Mouse (Mus musculus): Measurements from ENCODE around the gene Nr1i2. TPM values are rescaled to one million over a fixed set of nuclear protein-coding genes. Genes with fewer than 3 reads are reported as not detected.
A peak's percentile ranks its signal among the peaks of the same experiment; 100 is the strongest.

The Nr1i2 gene
- polyA plus RNA-seq, 1 experiment from 2014 or later: not detected

DNA sequence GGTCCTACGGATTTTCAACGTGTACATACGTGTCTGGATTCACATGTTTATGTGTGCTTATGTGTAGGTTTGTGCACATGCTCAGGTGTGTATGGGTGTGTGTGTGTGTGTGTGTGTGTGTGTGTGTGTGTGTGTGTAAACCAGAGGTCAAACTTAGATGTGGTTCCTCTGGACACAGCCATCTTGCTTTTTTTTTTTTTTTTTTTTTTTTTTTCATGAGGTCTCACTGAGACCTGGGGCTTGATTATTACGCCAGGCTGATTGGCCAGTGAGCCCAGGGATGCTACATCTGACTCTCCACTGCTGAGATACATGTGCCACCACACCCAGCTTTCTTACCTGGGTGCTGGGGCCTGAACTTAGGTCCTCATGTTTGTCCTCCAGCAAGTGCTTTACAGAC lies 24.5 kb upstream of the Nr1i2 start:
- Histone ChIP-seq H3K36me3 (ENCODE audit: control insufficient read depth, insufficient read depth, low read length) (no peaks in the 10 kb centered on the region), H3K4me3 (ENCODE audit: low read depth, low read length) (no peak overlapping the region), H3K27me3 (ENCODE audit: control insufficient read depth, insufficient read depth, low read length) (no peaks in the 10 kb centered on the region), H3K27ac (ENCODE audit: low read depth, low read length) (no peak overlapping the region), H3K4me1 (replicated peaks; ENCODE audit: control insufficient read depth, insufficient read depth, low read length) (no peaks in the 10 kb centered on the region), H3K4me2 (ENCODE audit: low read depth, low read length, severe bottlenecking) (no peak overlapping the region), H3K9me3 (ENCODE audit: control insufficient read depth, low read length) (no peaks in the 10 kb centered on the region), H3K9ac (ENCODE audit: low read length) (no peak overlapping the region)
- WGBS: 98% methylated on average over 4 of the region's 4 CpGs
- ATAC-seq (replicated peaks; ENCODE audit: low FRiP score) (no peak), DNase-seq (ENCODE audit: low spot score) (no peak)

DNA sequence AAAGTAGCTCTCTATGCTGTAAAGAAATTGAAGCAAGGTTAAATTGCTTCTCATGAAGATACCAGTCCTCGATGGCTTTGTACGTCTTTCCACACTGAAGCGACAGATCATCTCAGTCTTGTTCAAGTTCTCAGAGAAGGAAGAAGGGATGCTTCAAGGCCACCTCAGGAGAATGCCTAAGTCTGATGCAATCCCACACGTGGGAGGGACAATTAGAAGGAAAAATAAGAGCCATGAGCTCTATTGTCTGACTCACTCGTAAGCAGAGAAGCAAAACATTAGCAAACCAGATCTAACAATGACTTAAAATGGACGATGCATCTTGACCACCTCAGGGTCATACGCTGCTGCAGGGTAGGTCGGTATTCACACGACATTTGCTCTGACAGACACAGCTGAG lies 23.9 kb upstream of the Nr1i2 start:
- no peak overlapping the region for H3K27ac ChIP-seq (ENCODE audit: low read depth, low read length)
- H3K36me3 ChIP-seq (ENCODE audit: control insufficient read depth, insufficient read depth, low read length): no peaks in the 10 kb centered on the region
- no peaks in the 10 kb centered on the region for H3K9me3 ChIP-seq (ENCODE audit: control insufficient read depth, low read length)
- DNase-seq (ENCODE audit: low spot score) (no peak), ATAC-seq (replicated peaks; ENCODE audit: low FRiP score) (no peak)
- H3K27me3 ChIP-seq (ENCODE audit: control insufficient read depth, insufficient read depth, low read length): no peaks in the 10 kb centered on the region
- H3K4me2 ChIP-seq (ENCODE audit: low read depth, low read length, severe bottlenecking): no peak overlapping the region
- 79% methylated on average over 9 of the region's 9 CpGs for WGBS
- H3K4me3 ChIP-seq (ENCODE audit: low read depth, low read length): no peak overlapping the region
- no peak overlapping the region for H3K9ac ChIP-seq (ENCODE audit: low read length)
- H3K4me1 ChIP-seq (replicated peaks; ENCODE audit: control insufficient read depth, insufficient read depth, low read length): no peaks in the 10 kb centered on the region

DNA sequence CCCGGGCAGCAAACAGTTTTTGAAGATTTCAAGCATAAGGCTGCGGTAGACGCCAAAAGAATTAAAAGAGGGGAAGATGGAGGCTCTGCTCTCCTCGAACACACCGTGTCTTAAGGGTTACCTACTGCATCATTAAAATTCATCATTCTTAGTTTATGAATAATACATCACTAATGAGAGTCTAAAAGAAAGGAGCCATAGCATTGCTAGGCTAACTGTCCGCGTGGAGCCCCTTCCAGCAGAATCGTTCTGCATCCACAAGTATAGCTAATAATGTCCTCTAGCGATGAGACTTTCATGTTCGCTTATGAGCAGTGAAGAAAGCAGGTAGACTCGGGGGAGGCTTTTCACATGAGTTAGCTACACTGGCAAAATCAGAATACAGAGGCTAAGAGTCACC lies 13.6 kb upstream of the Nr1i2 start:
- Histone ChIP-seq H3K27ac (ENCODE audit: low read depth, low read length) (no peak overlapping the region), H3K36me3 (ENCODE audit: control insufficient read depth, insufficient read depth, low read length) (no peaks in the 10 kb centered on the region), H3K9ac (ENCODE audit: low read length) (no peak overlapping the region), H3K27me3 (ENCODE audit: control insufficient read depth, insufficient read depth, low read length) (no peaks in the 10 kb centered on the region), H3K4me1 (replicated peaks; ENCODE audit: control insufficient read depth, insufficient read depth, low read length) (no peaks in the 10 kb centered on the region; the same call in 1 of the 2 replicates), H3K4me2 (ENCODE audit: low read depth, low read length, severe bottlenecking) (no peak overlapping the region), H3K4me3 (ENCODE audit: low read depth, low read length) (no peak overlapping the region), H3K9me3 (ENCODE audit: control insufficient read depth, low read length) (no peaks in the 10 kb centered on the region)
- no peak for DNase-seq (ENCODE audit: low spot score)
- WGBS: 85% methylated on average over 11 of the region's 11 CpGs
- no peak for ATAC-seq (replicated peaks; ENCODE audit: low FRiP score)

DNA sequence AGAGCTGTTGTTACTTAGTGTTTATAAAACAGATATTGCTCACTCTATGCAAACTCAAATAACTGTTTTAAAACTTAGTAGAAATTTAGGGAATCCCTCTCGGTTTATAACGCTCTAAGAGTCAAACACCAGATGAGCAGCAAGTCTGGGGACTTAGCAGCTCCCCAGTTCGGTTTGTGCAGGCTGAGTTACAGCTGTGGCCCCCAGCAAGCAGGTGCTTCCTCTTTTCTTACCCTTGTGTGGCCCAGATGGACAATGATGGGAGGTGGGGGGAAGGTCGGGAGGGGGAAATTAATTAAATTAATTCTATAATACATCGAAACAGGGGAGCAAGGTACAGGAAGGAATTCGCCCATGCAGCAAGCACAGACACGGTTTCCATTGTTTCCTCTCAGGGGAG lies 13.0 kb upstream of the Nr1i2 start:
- Histone ChIP-seq H3K27ac (ENCODE audit: low read depth, low read length) (no peak overlapping the region), H3K9ac (ENCODE audit: low read length) (no peak overlapping the region), H3K4me2 (ENCODE audit: low read depth, low read length, severe bottlenecking) (no peak overlapping the region), H3K4me3 (ENCODE audit: low read depth, low read length) (no peak overlapping the region), H3K36me3 (ENCODE audit: control insufficient read depth, insufficient read depth, low read length) (no peaks in the 10 kb centered on the region), H3K27me3 (ENCODE audit: control insufficient read depth, insufficient read depth, low read length) (no peaks in the 10 kb centered on the region), H3K4me1 (replicated peaks; ENCODE audit: control insufficient read depth, insufficient read depth, low read length) (no peaks in the 10 kb centered on the region; the same call in 1 of the 2 replicates), H3K9me3 (ENCODE audit: control insufficient read depth, low read length) (no peaks in the 10 kb centered on the region)
- ATAC-seq (replicated peaks; ENCODE audit: low FRiP score) (no peak), DNase-seq (ENCODE audit: low spot score) (no peak)
- WGBS: 52% methylated on average over 7 of the region's 7 CpGs

DNA sequence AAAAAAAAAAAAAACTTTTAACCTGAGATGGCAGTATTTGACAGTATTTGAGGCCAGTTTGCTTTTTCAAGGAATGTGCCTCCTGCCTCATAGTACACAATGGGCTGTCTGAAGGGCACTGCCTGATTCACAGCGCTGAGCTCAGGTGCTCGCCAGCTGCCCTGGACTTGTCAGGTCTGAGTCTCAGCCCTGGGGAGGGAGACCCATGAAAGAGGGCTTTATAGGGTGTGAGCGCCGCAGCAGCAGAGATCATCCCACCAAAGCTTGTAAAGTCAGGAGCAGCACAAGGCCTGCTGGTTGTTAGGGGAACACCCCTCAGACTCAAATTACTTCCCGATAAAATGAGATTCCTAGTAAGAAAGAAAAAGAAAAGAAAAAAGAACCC lies 12.6 kb upstream of the Nr1i2 start:
- H3K27ac ChIP-seq (ENCODE audit: low read depth, low read length): no peak overlapping the region
- no peaks in the 10 kb centered on the region for H3K9me3 ChIP-seq (ENCODE audit: control insufficient read depth, low read length)
- H3K9ac ChIP-seq (ENCODE audit: low read length): no peak overlapping the region; the same call in 1 of the 2 replicates
- H3K4me2 ChIP-seq (ENCODE audit: low read depth, low read length, severe bottlenecking): no peak overlapping the region
- no peaks in the 10 kb centered on the region for H3K27me3 ChIP-seq (ENCODE audit: control insufficient read depth, insufficient read depth, low read length)
- H3K4me1 ChIP-seq (replicated peaks; ENCODE audit: control insufficient read depth, insufficient read depth, low read length): no peaks in the 10 kb centered on the region; the same call in 1 of the 2 replicates
- no peaks in the 10 kb centered on the region for H3K36me3 ChIP-seq (ENCODE audit: control insufficient read depth, insufficient read depth, low read length)
- no peak overlapping the region for H3K4me3 ChIP-seq (ENCODE audit: low read depth, low read length)
- WGBS: 34% methylated on average over 5 of the region's 5 CpGs
- DNase-seq (ENCODE audit: low spot score) (no peak), ATAC-seq (replicated peaks; ENCODE audit: low FRiP score) (no peak)

DNA sequence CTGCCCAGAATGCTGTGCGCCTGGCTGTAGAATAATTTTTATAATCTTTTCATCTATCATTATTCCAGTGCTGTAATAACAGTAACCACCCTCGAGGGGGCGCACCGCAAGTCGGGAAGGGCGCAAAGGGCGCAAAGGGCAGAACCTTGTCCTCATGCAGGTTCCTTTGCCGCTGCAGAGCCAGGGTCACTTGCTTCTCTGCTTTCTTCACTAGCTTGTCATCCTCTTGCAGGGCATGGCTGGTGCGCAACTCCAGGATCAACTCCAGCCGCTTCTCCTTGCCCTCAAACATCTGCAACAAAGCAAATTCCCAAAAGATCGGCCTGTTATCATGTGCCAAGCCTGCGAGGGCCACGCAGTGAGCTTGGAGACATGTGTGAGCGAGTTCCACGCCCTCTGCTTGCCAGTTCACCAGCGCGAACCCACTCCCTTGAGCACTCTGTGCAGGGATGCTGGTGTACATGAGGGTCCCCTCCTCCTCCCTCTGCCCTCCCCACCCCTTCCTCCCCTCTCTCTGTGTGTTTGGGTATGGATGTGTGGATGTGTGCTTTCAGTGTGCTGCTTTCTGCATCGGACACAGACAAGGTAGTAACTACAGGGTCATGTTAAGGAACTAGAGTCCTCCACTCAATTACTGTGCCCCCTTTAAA lies 12.1 kb upstream of the Nr1i2 start:
- no peak overlapping the region for H3K4me3 ChIP-seq (ENCODE audit: low read depth, low read length)
- no peaks in the 10 kb centered on the region for H3K36me3 ChIP-seq (ENCODE audit: control insufficient read depth, insufficient read depth, low read length)
- H3K9ac ChIP-seq (ENCODE audit: low read length): no peak overlapping the region
- 45% methylated on average over 18 of the region's 18 CpGs for WGBS
- ATAC-seq (replicated peaks; ENCODE audit: low FRiP score): no peak
- no peak overlapping the region for H3K4me2 ChIP-seq (ENCODE audit: low read depth, low read length, severe bottlenecking)
- H3K4me1 ChIP-seq (replicated peaks; ENCODE audit: control insufficient read depth, insufficient read depth, low read length): no peaks in the 10 kb centered on the region; the same call in 1 of the 2 replicates
- no peak overlapping the region for H3K27ac ChIP-seq (ENCODE audit: low read depth, low read length)
- H3K27me3 ChIP-seq (ENCODE audit: control insufficient read depth, insufficient read depth, low read length): no peaks in the 10 kb centered on the region
- H3K9me3 ChIP-seq (ENCODE audit: control insufficient read depth, low read length): no peaks in the 10 kb centered on the region
- DNase-seq (ENCODE audit: low spot score): no peak

DNA sequence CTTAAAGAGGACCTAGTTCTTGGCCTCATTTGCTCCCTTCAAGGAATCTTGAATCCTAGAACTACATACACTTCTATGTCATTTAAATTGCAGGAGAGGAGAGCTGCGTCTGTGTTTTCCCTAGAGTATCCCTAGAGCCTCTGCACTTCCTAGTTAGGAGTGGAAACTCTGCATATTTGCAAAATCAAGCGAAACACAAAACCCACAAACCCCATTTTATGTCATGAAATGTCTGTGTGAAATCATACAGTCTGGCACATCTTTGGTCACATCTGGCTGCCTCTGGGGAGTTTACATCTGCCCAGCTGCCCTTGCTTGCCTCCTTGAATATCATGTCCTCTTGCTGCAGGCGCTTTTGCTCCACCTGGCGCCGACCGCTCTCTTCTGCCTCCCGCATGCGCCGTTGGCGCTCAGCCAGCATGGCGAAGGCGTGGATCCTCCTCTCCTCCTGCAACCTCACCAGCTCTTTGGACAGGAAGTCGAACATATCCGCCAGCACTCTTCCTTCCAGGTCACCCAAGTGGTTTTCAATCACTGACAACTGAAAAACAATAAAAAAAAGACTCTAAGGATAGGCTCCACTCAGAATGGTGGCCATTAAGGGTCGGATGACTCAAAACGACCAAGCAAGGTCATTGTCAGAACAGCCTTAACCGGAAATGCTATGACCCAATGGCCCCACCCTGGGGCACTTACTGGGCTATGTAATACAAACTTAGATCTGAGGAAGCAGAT lies 10.0 kb upstream of the Nr1i2 start:
- no peak overlapping the region for H3K4me3 ChIP-seq (ENCODE audit: low read depth, low read length)
- H3K9me3 ChIP-seq (ENCODE audit: control insufficient read depth, low read length): no peaks in the 10 kb centered on the region
- no peak overlapping the region for H3K27ac ChIP-seq (ENCODE audit: low read depth, low read length)
- WGBS: 80% methylated on average over 17 of the region's 17 CpGs
- no peak overlapping the region for H3K9ac ChIP-seq (ENCODE audit: low read length)
- no peak overlapping the region for H3K4me2 ChIP-seq (ENCODE audit: low read depth, low read length, severe bottlenecking)
- H3K27me3 ChIP-seq (ENCODE audit: control insufficient read depth, insufficient read depth, low read length): no peaks in the 10 kb centered on the region
- no peaks in the 10 kb centered on the region; the same call in 1 of the 2 replicates for H3K4me1 ChIP-seq (replicated peaks; ENCODE audit: control insufficient read depth, insufficient read depth, low read length)
- H3K36me3 ChIP-seq (ENCODE audit: control insufficient read depth, insufficient read depth, low read length): no peaks in the 10 kb centered on the region
- DNase-seq (ENCODE audit: low spot score) (no peak), ATAC-seq (replicated peaks; ENCODE audit: low FRiP score) (no peak)

DNA sequence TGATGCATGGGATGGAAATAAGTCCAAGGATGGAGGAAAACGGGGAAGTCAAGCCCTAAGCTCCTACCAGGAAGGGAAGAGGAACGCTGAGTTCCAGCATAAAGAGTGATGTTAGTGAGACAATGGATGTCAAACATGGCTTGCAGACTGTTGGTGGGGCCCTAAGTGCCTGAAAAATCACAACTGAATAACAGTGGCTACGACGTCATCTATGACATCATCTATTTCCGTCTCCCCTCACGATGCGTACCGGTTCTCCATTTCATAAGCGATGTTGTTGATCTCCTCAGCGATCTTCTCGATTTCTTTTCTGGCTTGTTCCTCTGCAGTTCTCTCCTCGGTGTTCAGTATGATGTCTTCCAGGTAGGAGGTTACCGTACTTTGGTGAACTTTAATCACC lies 7.7 kb upstream of the Nr1i2 start:
- Histone ChIP-seq H3K4me2 (ENCODE audit: low read depth, low read length, severe bottlenecking) (no peak overlapping the region), H3K27ac (ENCODE audit: low read depth, low read length) (no peak overlapping the region), H3K27me3 (ENCODE audit: control insufficient read depth, insufficient read depth, low read length) (no peaks in the 10 kb centered on the region), H3K36me3 (ENCODE audit: control insufficient read depth, insufficient read depth, low read length) (no peaks in the 10 kb centered on the region), H3K9me3 (ENCODE audit: control insufficient read depth, low read length) (no peaks in the 10 kb centered on the region), H3K4me3 (ENCODE audit: low read depth, low read length) (no peak overlapping the region), H3K4me1 (replicated peaks; ENCODE audit: control insufficient read depth, insufficient read depth, low read length) (no peaks in the 10 kb centered on the region; the same call in 1 of the 2 replicates), H3K9ac (ENCODE audit: low read length) (no peak overlapping the region)
- ATAC-seq (replicated peaks; ENCODE audit: low FRiP score) (no peak), DNase-seq (ENCODE audit: low spot score) (no peak)
- 89% methylated on average over 13 of the region's 13 CpGs for WGBS

DNA sequence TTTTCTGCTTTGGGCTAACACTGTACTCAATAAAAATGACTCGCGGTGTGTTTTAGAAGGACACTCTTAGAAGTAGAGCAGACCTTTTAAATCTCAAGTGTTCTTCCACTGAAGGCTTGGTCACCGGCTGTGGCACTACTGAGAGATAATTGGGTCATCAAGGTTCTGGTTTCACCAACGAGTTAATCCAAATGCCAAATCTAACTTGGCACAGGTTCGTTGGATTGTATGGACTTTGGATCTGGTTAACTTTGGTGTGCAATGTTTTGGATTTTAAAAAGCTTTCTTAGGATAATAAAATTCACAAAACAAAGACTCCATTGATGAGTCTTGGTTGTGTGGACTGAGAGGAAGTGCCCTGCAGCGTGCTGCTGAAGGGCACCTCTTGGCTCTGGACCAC lies 3.8 kb upstream of the Nr1i2 start:
- 89% methylated on average over 6 of the region's 6 CpGs for WGBS
- Histone ChIP-seq H3K4me3 (ENCODE audit: low read depth, low read length) (no peak overlapping the region), H3K9me3 (ENCODE audit: control insufficient read depth, low read length) (no peaks in the 10 kb centered on the region), H3K27me3 (ENCODE audit: control insufficient read depth, insufficient read depth, low read length) (no peaks in the 10 kb centered on the region), H3K9ac (ENCODE audit: low read length) (no peak overlapping the region), H3K36me3 (ENCODE audit: control insufficient read depth, insufficient read depth, low read length) (no peaks in the 10 kb centered on the region), H3K27ac (ENCODE audit: low read depth, low read length) (no peak overlapping the region), H3K4me1 (replicated peaks; ENCODE audit: control insufficient read depth, insufficient read depth, low read length) (no peaks in the 10 kb centered on the region), H3K4me2 (ENCODE audit: low read depth, low read length, severe bottlenecking) (no peak overlapping the region)
- ATAC-seq (replicated peaks; ENCODE audit: low FRiP score) (no peak), DNase-seq (ENCODE audit: low spot score) (peak; percentile 17)
